Mouse (Mus musculus) monocyte, adult 2 months (primary cell): ENCODE results near the gene Cep128.
"Not testable (repeated sequence)": the region's sequence is repeated elsewhere in the genome, so short reads cannot be mapped to it uniquely, and the experiment has no call there.

Source experiments
- DNase-seq, 2 experiments: peaks; one replicate each; pipeline ENCODE4 v3.0.0; 2022; ENCODE audit warnings: low spot score in 2 of 2, low read depth in 1 of 2

Gene Cep128

DNA sequence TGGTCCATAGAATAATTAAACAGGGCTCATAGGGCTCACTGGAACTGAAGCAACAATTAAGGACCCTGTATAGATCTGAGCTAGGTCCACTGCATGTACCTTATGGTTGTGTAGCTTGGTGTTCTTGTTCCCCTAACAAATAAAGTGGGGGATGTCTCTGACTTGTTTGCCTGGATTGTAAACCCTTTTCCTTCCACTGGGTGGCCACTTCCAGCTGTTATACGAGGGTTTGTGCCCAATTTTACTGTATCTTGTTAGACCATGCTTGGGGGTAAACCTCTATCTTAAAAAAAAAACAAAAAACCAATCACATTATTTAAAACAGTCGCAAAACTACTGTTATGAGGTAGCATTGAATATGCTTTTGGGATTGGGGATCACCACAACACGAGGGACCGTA, 402.2 kb downstream of the Cep128 start:
- DNase-seq, result no peak

DNA sequence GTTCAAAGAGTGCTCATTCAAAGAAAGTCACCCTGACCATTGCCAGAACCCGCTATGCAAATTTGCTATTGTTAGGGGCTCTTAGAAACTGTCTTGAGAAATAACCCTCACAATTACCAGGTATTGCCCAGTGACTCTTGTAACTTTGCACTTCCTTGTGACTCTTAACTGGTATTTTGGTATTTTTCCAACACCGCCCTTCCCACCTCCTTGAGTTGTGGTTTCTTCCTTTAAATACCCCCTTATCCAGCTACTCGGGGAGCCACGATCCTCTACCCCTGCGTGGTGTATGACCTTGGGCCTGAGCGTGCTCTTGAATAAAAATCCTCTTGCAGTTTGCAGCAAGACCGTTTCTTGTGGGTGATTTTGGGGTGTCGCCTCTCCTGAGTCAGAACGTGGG, 407.8 kb downstream of the Cep128 start:
- not testable (repeated sequence) for DNase-seq

DNA sequence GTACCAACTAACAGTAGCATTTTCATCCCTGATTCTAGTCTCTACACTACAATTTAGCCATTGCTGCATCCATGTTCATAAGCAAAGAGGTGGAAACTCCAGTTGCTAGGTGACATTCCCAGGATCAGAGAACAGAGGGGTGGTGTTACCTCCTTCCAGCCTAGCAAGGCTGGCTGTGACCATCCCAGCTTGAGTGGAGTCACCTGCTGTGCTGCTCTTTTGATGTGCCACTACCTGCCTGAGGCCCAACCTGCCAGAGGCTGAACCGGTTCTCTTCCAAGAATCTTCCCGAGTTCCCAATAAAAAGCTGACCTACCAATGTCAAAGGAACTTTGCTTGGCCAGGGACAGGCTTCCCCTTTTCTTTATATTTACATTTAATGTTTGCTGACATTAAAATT, 408.8 kb downstream of the Cep128 start:
- DNase-seq, result no peak

DNA sequence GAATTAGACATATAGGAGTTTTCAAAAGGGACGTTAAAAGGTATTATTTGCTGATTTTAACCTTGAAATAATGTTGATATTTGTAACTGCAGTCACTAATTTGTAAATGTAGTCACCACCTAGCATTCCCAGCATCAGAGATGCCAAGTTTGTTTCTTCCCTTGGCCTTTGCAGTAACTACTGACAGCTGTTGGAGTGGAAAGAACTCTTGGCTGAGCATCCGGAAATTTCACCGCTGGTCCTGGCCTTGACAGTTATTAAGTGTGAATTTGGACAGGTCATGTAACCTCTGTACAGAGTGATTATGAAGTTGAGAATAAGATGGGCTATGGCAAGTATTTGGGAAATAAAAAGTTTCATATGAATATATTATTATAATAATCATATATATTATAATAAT, 413.1 kb downstream of the Cep128 start:
- DNase-seq, result no peak

DNA sequence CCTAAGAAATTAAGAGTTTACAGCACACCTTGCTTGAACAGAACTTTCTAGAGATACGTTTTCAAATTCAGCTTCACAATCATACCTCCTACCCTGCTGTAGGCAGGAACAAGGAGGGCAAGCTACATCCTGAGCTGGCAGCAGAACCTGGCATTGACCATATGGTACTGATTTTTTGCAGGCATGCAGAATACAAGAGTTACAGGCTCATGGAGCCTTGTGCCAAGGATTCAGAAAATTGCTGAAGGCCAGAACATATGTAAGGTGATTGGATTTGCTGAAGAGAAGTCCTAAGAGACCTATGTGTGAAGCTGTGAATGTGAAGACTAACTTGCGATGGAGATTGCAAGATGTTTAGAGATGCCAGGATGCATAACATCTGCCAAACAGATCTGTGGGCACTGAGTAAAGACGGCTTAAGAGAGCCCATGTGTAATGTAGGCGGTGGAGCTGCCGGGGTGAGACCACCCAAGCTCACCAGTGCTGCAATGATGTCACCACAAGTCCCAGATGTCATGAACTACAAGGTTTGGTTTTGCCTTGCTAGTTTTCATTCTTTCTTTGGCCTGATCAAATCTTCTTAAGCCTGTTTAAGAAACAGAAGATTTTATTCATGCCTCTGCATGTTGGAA, 422.7 kb downstream of the Cep128 start:
- no peak for DNase-seq

DNA sequence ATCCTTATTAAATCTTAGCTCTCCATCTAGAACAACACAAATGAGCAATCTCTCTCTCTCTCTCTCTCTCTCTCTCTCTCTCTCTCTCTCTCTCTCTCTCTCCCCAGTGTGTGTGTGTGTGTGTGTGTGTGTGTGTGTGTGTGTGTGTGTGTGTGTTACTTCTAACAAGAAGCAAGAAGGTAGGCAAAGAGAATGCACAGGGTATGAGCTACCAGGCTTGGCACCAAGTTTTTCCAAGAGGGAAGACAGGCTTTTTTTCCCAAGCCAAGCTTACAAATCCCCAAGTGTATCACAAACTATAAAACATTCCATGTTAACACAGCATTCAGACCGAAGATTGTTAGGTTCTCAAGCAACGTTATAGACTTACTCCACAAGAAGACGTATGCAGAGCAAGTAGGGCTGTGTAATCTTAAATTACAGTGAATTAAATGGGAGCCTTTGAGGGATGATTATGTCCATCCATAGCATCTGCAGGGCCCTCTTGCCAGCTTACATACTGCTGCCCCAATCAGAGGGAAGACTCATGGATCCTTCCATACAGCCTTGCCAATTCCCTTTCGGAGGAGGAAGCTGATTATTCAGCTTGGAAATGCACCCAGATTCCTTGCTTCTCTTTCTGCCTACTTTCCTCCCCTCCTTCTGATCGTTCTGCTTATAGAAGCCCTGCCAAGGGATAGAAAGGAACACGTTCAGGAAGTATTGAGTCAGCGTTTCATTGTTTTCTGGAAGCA, 429.3 kb downstream of the Cep128 start:
- no peak for DNase-seq
